Mouse (Mus musculus) MEL (cell line): ENCODE measurements around the gene Oas1c. TPM values are rescaled to one million over a fixed set of nuclear protein-coding genes. Genes with fewer than 3 reads are reported as not detected.

Experiments used
- DNase-seq: peaks from one replicate; pipeline ENCODE4 v3.0.0; 2011; ENCODE audit warnings: low read depth, low spot score
- H3K27ac ChIP-seq: 2 replicates; pipeline ENCODE4 v1.5.1; 2012; ENCODE audit warnings: low read depth, mild to moderate bottlenecking, control low read depth, low read length, moderate library complexity; ENCODE audit not compliant: control insufficient read depth
- H3K27me3 ChIP-seq, 2 experiments: fragments of 150-350 bp in 1 of 2; sonication (generic) in 1 of 2; 2 replicates each; pipeline ENCODE4 v1.6.1; 2012; ENCODE audit warnings: low read length in 2 of 2, mild to moderate bottlenecking in 2 of 2, improper control_type of control experiment in 1 of 2, moderate library complexity in 1 of 2; ENCODE audit not compliant: insufficient read depth in 2 of 2, control insufficient read depth in 1 of 2
- H3K36me3 ChIP-seq, 2 experiments: 2 replicates each; pipeline ENCODE4 v1.6.1; 2012 to 2014; ENCODE audit warnings: low read length in 2 of 2, improper control_type of control experiment in 1 of 2, inconsistent platforms in 1 of 2, mild to moderate bottlenecking in 1 of 2; ENCODE audit not compliant: insufficient read depth in 2 of 2, control insufficient read depth in 1 of 2
- H3K4me1 ChIP-seq, 2 experiments: fragments of 150-350 bp in 1 of 2; sonication (generic) in 1 of 2; 2 replicates each; pipeline ENCODE4 v1.6.1; 2012; ENCODE audit warnings: low read length in 2 of 2, improper control_type of control experiment in 1 of 2, mild to moderate bottlenecking in 1 of 2; ENCODE audit not compliant: insufficient read depth in 2 of 2, control insufficient read depth in 1 of 2
- H3K4me3 ChIP-seq, 2 experiments: fragments of 150-350 bp in 1 of 2; sonication (generic) in 1 of 2; 2 replicates each; pipeline ENCODE4 v1.5.1; 2012; ENCODE audit warnings: low read depth in 2 of 2, low read length in 2 of 2, mild to moderate bottlenecking in 2 of 2, moderate library complexity in 2 of 2, control low read depth in 1 of 2, improper control_type of control experiment in 1 of 2; ENCODE audit not compliant: control insufficient read depth in 1 of 2, insufficient read depth in 1 of 2
- H3K79me2 ChIP-seq: 2 replicates; pipeline ENCODE4 v1.6.1; 2012; ENCODE audit warnings: mild to moderate bottlenecking, low read length, moderate library complexity; ENCODE audit not compliant: control insufficient read depth, poor library complexity, insufficient read depth
- H3K9ac ChIP-seq: 2 replicates; pipeline ENCODE4 v1.6.1; 2012; ENCODE audit warnings: low read depth, mild to moderate bottlenecking, control low read depth, low read length, moderate library complexity; ENCODE audit not compliant: control insufficient read depth, poor library complexity, severe bottlenecking
- H3K9me3 ChIP-seq: fragments of 150-350 bp; sonication (generic); replicated peaks from 2 replicates; pipeline ENCODE4 v1.6.1; 2012; ENCODE audit warnings: mild to moderate bottlenecking, low read length, improper control_type of control experiment, moderate library complexity; ENCODE audit not compliant: insufficient read depth
- CHD1 ChIP-seq: IDR thresholded peaks from 2 replicates; pipeline ENCODE4 v1.6.1; 2012; ENCODE audit warnings: low read depth, mild to moderate bottlenecking, inconsistent platforms, low read length, improper control_type of control experiment
- CHD2 ChIP-seq: IDR thresholded peaks from 2 replicates; pipeline ENCODE4 v1.6.1; 2011; ENCODE audit warnings: low read length, improper control_type of control experiment
- CTCF ChIP-seq, 3 experiments: IDR thresholded peaks in 2 of 3; conservative IDR thresholded peaks in 1 of 3; 2 replicates each; pipeline ENCODE4 v1.5.1; 2011 to 2012; ENCODE audit warnings: low read length in 3 of 3, low read depth in 2 of 3, mild to moderate bottlenecking in 2 of 3, improper control_type of control experiment in 1 of 3, inconsistent platforms in 1 of 3, mixed read lengths in 1 of 3, moderate library complexity in 1 of 3; ENCODE audit not compliant: control insufficient read depth in 1 of 3, insufficient read depth in 1 of 3, poor library complexity in 1 of 3, severe bottlenecking in 1 of 3
- EP300 ChIP-seq, 2 experiments: IDR thresholded peaks; 2 replicates each; pipeline ENCODE4 v1.6.1; 2011; ENCODE audit warnings: improper control_type of control experiment in 2 of 2, low read length in 2 of 2, low read depth in 1 of 2, mild to moderate bottlenecking in 1 of 2
- ETS1 ChIP-seq: IDR thresholded peaks from 2 replicates; pipeline ENCODE4 v1.6.1; 2012; ENCODE audit warnings: low read depth, mild to moderate bottlenecking, inconsistent platforms, low read length, improper control_type of control experiment, moderate library complexity
- GABPA ChIP-seq: IDR thresholded peaks from 2 replicates; pipeline ENCODE4 v1.6.1; 2012; ENCODE audit warnings: low read depth, mild to moderate bottlenecking, inconsistent platforms, low read length, improper control_type of control experiment, moderate library complexity
- GATA1 ChIP-seq: IDR thresholded peaks from 2 replicates; pipeline ENCODE4 v1.6.1; 2011; ENCODE audit warnings: low read depth, low read length, improper control_type of control experiment
- HCFC1 ChIP-seq: IDR thresholded peaks from 2 replicates; pipeline ENCODE4 v1.6.1; 2012; ENCODE audit warnings: low read depth, mild to moderate bottlenecking, inconsistent platforms, low read length, improper control_type of control experiment, moderate library complexity
- JUND ChIP-seq: IDR thresholded peaks from 2 replicates; pipeline ENCODE4 v1.6.1; 2011; ENCODE audit warnings: low read depth, mild to moderate bottlenecking, improper control_type of control experiment, low read length
- KAT2A ChIP-seq: conservative IDR thresholded peaks from 2 replicates; pipeline ENCODE4 v1.6.1; 2012; ENCODE audit warnings: low read depth, low read length, improper control_type of control experiment, inconsistent platforms
- MAFK ChIP-seq: IDR thresholded peaks from 2 replicates; pipeline ENCODE4 v1.6.1; 2011; ENCODE audit warnings: low read depth, mild to moderate bottlenecking, low read length, improper control_type of control experiment, borderline replicate concordance
- MAX ChIP-seq: IDR thresholded peaks from 2 replicates; pipeline ENCODE4 v1.6.1; 2011; ENCODE audit warnings: low read length, improper control_type of control experiment
- MXI1 ChIP-seq: IDR thresholded peaks from 2 replicates; pipeline ENCODE4 v1.6.1; 2011; ENCODE audit warnings: mild to moderate bottlenecking, low read depth, low read length, improper control_type of control experiment
- MYB ChIP-seq: IDR thresholded peaks from 2 replicates; pipeline ENCODE4 v1.6.1; 2011; ENCODE audit warnings: mild to moderate bottlenecking, low read depth, low read length, improper control_type of control experiment
- MYC ChIP-seq: IDR thresholded peaks from 2 replicates; pipeline ENCODE4 v1.6.1; 2011; ENCODE audit warnings: low read depth, mild to moderate bottlenecking, low read length, improper control_type of control experiment, moderate library complexity
- NELFE ChIP-seq: IDR thresholded peaks from 2 replicates; pipeline ENCODE4 v1.6.1; 2011; ENCODE audit warnings: low read depth, low read length, improper control_type of control experiment
- NRF1 ChIP-seq: IDR thresholded peaks from 2 replicates; pipeline ENCODE4 v1.6.1; 2014; ENCODE audit warnings: low read depth, mild to moderate bottlenecking, inconsistent platforms, low read length, improper control_type of control experiment, moderate library complexity; ENCODE audit not compliant: poor library complexity, insufficient read depth, severe bottlenecking
- POLR2A ChIP-seq, 2 experiments: IDR thresholded peaks; 2 replicates each; pipeline ENCODE4 v1.6.1; 2011 to 2012; ENCODE audit warnings: low read length in 2 of 2, mild to moderate bottlenecking in 2 of 2, control low read depth in 1 of 2, improper control_type of control experiment in 1 of 2, low read depth in 1 of 2, moderate library complexity in 1 of 2; ENCODE audit not compliant: control insufficient read depth in 1 of 2, insufficient read depth in 1 of 2, poor library complexity in 1 of 2
- POLR2AphosphoS2 ChIP-seq: IDR thresholded peaks from 2 replicates; pipeline ENCODE4 v1.6.1; 2011; ENCODE audit warnings: low read length, improper control_type of control experiment
- POLR2AphosphoS5 ChIP-seq: IDR thresholded peaks from 2 replicates; pipeline ENCODE4 v1.6.1; 2012; ENCODE audit warnings: low read depth, borderline replicate concordance, mild to moderate bottlenecking, inconsistent platforms, low read length, moderate library complexity, mixed read lengths
- RAD21 ChIP-seq: IDR thresholded peaks from 2 replicates; pipeline ENCODE4 v1.6.1; 2011; ENCODE audit warnings: mild to moderate bottlenecking, low read depth, low read length, improper control_type of control experiment
- RCOR1 ChIP-seq: IDR thresholded peaks from 2 replicates; pipeline ENCODE4 v1.6.1; 2012; ENCODE audit warnings: low read depth, mild to moderate bottlenecking, inconsistent platforms, low read length, improper control_type of control experiment
- SIN3A ChIP-seq: IDR thresholded peaks from 2 replicates; pipeline ENCODE4 v1.6.1; 2012; ENCODE audit warnings: low read length, improper control_type of control experiment, inconsistent platforms
- SMC3 ChIP-seq: IDR thresholded peaks from 2 replicates; pipeline ENCODE4 v1.6.1; 2011; ENCODE audit warnings: low read depth, low read length, improper control_type of control experiment
- TAL1 ChIP-seq: IDR thresholded peaks from 2 replicates; pipeline ENCODE4 v1.6.1; 2012; ENCODE audit warnings: mild to moderate bottlenecking, inconsistent platforms, low read length, moderate library complexity, mixed read lengths
- TBP ChIP-seq: IDR thresholded peaks from 2 replicates; pipeline ENCODE4 v1.8.0; 2011; ENCODE audit warnings: low read depth, low read length, improper control_type of control experiment
- TCF12 ChIP-seq: IDR thresholded peaks from 2 replicates; pipeline ENCODE4 v1.6.1; 2014; ENCODE audit warnings: low read depth, mild to moderate bottlenecking, inconsistent platforms, low read length, improper control_type of control experiment, moderate library complexity
- USF1 ChIP-seq: IDR thresholded peaks from 2 replicates; pipeline ENCODE4 v1.6.1; 2014; ENCODE audit warnings: low read depth, mild to moderate bottlenecking, inconsistent platforms, low read length, improper control_type of control experiment, moderate library complexity
- USF2 ChIP-seq, 2 experiments: IDR thresholded peaks; 2 replicates each; pipeline ENCODE4 v1.6.1; 2011 to 2012; ENCODE audit warnings: improper control_type of control experiment in 2 of 2, low read length in 2 of 2, borderline replicate concordance in 1 of 2, inconsistent platforms in 1 of 2, low read depth in 1 of 2, mild to moderate bottlenecking in 1 of 2; ENCODE audit not compliant: insufficient read depth in 1 of 2
- ZC3H11A ChIP-seq: IDR thresholded peaks from 2 replicates; pipeline ENCODE4 v1.6.1; 2012; ENCODE audit warnings: low read depth, mild to moderate bottlenecking, inconsistent platforms, low read length, improper control_type of control experiment
- ZMIZ1 ChIP-seq: IDR thresholded peaks from 2 replicates; pipeline ENCODE4 v1.6.1; 2012; ENCODE audit warnings: low read depth, mild to moderate bottlenecking, inconsistent platforms, low read length, improper control_type of control experiment, moderate library complexity
- polyA plus RNA-seq, 2 experiments: library from polyadenylated mRNA; stranded (reverse) in 1 of 2; unstranded in 1 of 2; fragments of >175 nt in 1 of 2; fragments of >200 nt in 1 of 2; gene quantifications; 2 replicates each; pipeline versions ENCODE4 v1.2.1 to v1.2.4; 2012; ENCODE audit warnings: low replicate concordance in 2 of 2, low read depth in 1 of 2; ENCODE audit not compliant: insufficient read length in 2 of 2, insufficient read depth in 1 of 2, missing spikeins in 1 of 2
- total RNA-seq: library from RNA; depleted of rRNA; stranded (reverse); fragments of 300-350 nt; gene quantifications from 2 replicates; pipeline ENCODE4 v1.2.3, GENCODE M21; 2012

Gene Oas1c
- total and polyA plus RNA-seq, 3 experiments: 0.85 to 1.8 TPM; not detected in 1

GRCm38 (mm10) chr5:120776801-120777200 lies 35.5 kb downstream of the Oas1c start:
- Histone ChIP-seq H3K9ac (peak overlapping the region; percentile 58), H3K36me3 (peaks cover 0 to 11% of the 10 kb centered on the region in 2 experiments; a peak in 2 of 4 replicates), H3K9me3 (no peaks in the 10 kb centered on the region), H3K4me1 (peaks cover 15 to 48% of the 10 kb centered on the region in 2 experiments), H3K27ac (peak overlapping the region; percentile 47), H3K4me3 (peak overlapping the region; percentile 75 to 99), H3K79me2 (no peaks in the 10 kb centered on the region), H3K27me3 (no peaks in the 10 kb centered on the region)
- TF ChIP-seq GATA1: no peak
- peak; percentile 68 for DNase-seq

GRCm38 (mm10) chr5:120775287-120775985 lies 36.9 kb downstream of the Oas1c start:
- Histone ChIP-seq H3K4me3 (peak overlapping the region; percentile 36 to 99), H3K27me3 (no peaks in the 10 kb centered on the region), H3K79me2 (no peaks in the 10 kb centered on the region), H3K27ac (peak overlapping the region; percentile 89), H3K9ac (peak overlapping the region; percentile 58), H3K9me3 (no peaks in the 10 kb centered on the region), H3K36me3 (peaks cover 0 to 11% of the 10 kb centered on the region in 2 experiments; a peak in 2 of 4 replicates), H3K4me1 (peaks cover 15 to 48% of the 10 kb centered on the region in 2 experiments)
- DNase-seq: peak; percentile 93
- TF ChIP-seq CTCF (IDR thresholded peaks at IDR 0.05 in 2 of 3, conservative IDR thresholded peaks at IDR 0.05 in 1 of 3; ENCODE audit: control insufficient read depth in 1 of 3, insufficient read depth in 1 of 3, low read depth in 2 of 3, low read length in 3 of 3, poor library complexity in 1 of 3, severe bottlenecking in 1 of 3) (no peak), SMC3 (no peak), POLR2AphosphoS5 (no peak), USF2 (IDR thresholded peaks at IDR 0.05; ENCODE audit: borderline replicate concordance in 1 of 2, insufficient read depth in 1 of 2, low read depth in 1 of 2, low read length in 2 of 2) (no peak), RCOR1 (0 out of 2 replicates have a peak, but pooled peaks have one; percentile 35), NELFE (no peak), TBP (peak; percentile 48; the same call in 1 of the 2 replicates), ZC3H11A (no peak), CHD2 (no peak), TAL1 (peak; percentile 80), JUND (peak; percentile 80; the same call in 1 of the 2 replicates), TCF12 (peak; percentile 64; the same call in 1 of the 2 replicates), GABPA (no peak), KAT2A (peak; percentile 43; the same call in 1 of the 2 replicates), SIN3A (peak; percentile 78), MXI1 (no peak; the same call in none of the 2 replicates), POLR2A (IDR thresholded peaks at IDR 0.05; ENCODE audit: control insufficient read depth in 1 of 2, insufficient read depth in 1 of 2, low read depth in 1 of 2, low read length in 2 of 2, poor library complexity in 1 of 2) (peak; percentile 41 to 62; a peak in 3 of 4 replicates), ETS1 (peak; percentile 70), MAFK (no peak; the same call in 1 of the 2 replicates), EP300 (IDR thresholded peaks at IDR 0.05; ENCODE audit: low read depth in 1 of 2, low read length in 2 of 2) (peak; percentile 35 to 64; a peak in 3 of 4 replicates), ZMIZ1 (no peak), NRF1 (no peak), MYC (peak; percentile 92), USF1 (no peak), MAX (peak; percentile 78), CHD1 (no peak), MYB (no peak), POLR2AphosphoS2 (no peak), RAD21 (no peak), GATA1 (peak; percentile 74), HCFC1 (peak; percentile 76)
